Comparison of ENCODE assay signal across 35 mouse cellular contexts in the genomic region with DNA sequence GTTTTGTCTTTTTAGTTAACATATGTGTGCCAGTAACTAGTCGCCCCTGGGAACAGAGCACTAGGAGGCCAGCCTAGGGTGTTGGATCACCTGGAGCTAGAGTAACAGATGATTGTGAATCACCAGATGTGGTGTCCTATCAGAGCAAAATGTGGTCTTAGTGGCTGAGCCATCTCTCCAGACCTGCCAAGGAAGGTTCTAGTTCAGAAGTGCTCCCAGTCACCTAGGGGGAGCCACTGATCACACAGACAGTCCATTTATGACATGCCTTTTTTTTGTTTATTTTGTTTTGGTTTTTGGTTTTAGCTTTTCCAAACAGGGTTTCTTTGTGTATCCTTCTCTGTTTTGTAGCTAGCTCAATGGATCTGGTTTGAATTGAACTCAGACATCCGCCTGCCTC. TPM values are rescaled to one million over a fixed set of nuclear protein-coding genes. Genes with fewer than 3 reads are reported as not detected.
A peak's percentile ranks its signal among the peaks of the same experiment; 100 is the strongest.
DNase-seq lines count a peak whose midpoint lies in the region; ATAC-seq and TF ChIP-seq lines count a peak whose summit lies in the region.
"Had no signal": no experiment of that assay in that cellular context is flagged by ENCODE, and none has a peak within 500 bp of the region (broad histone marks: within the 10 kb centered on the region; RNA-seq: fewer than 3 reads in every experiment).

No protein-coding gene starts in this region.

- H3K9ac ChIP-seq in lung, postnatal 0 days (replicated peaks; ENCODE audit: low read depth): no peak overlapping the region
- H3K9ac ChIP-seq in ES-Bruce4 (ENCODE audit: low read depth, poor library complexity, severe bottlenecking): no peak overlapping the region
- H3K9ac ChIP-seq: forebrain, embryonic 13.5 days; heart, embryonic 13.5 days; hindbrain, embryonic 13.5 days; intestine, embryonic 15.5 days had no signal

- H3K27me3 ChIP-seq in lung, postnatal 0 days (replicated peaks; ENCODE audit: insufficient read depth, low read length): no peaks in the 10 kb centered on the region
- H3K27me3 ChIP-seq in ES-Bruce4 (ENCODE audit: control insufficient read depth, insufficient read depth, low read length, poor library complexity, severe bottlenecking): no peaks in the 10 kb centered on the region
- H3K27me3 ChIP-seq: forebrain, embryonic 13.5 days; heart, embryonic 13.5 days; hindbrain, embryonic 13.5 days; intestine, embryonic 15.5 days; Patski had no signal

- no peak overlapping the region for H3K4me3 ChIP-seq in lung, postnatal 0 days (ENCODE audit: low read depth, low read length)
- no peak overlapping the region for H3K4me3 ChIP-seq in ES-Bruce4 (ENCODE audit: low read depth, low read length)
- no peak overlapping the region for H3K4me3 ChIP-seq in left cerebral cortex, adult 2 months
- H3K4me3 ChIP-seq: forebrain, embryonic 10.5 days; forebrain, embryonic 13.5 days; heart, adult 2 months; heart, embryonic 10.5 days; heart, embryonic 13.5 days; hindbrain, embryonic 10.5 days; hindbrain, embryonic 13.5 days; intestine, embryonic 15.5 days had no signal

- H3K27ac ChIP-seq in lung, postnatal 0 days (ENCODE audit: low read length): no peak overlapping the region
- H3K27ac ChIP-seq in ES-Bruce4 (ENCODE audit: insufficient read depth, low read length): no peak overlapping the region
- no peak overlapping the region for H3K27ac ChIP-seq in left cerebral cortex, adult 2 months
- H3K27ac ChIP-seq: forebrain, embryonic 10.5 days; forebrain, embryonic 13.5 days; heart, adult 2 months; heart, embryonic 10.5 days; heart, embryonic 13.5 days; hindbrain, embryonic 10.5 days; hindbrain, embryonic 13.5 days; intestine, embryonic 15.5 days had no signal

- no peak for TF ChIP-seq POLR2A in ES-Bruce4 (IDR thresholded peaks at IDR 0.05; ENCODE audit: insufficient read depth, low read length)

- TF ChIP-seq EP300 in lung, postnatal 0 days (IDR thresholded peaks at IDR 0.05): no peak
- TF ChIP-seq EP300 in ES-Bruce4 (IDR thresholded peaks at IDR 0.05; ENCODE audit: insufficient read depth, low read depth, low read length): no peak

- H3K36me3 ChIP-seq in lung, postnatal 0 days (ENCODE audit: insufficient read depth, low read length): no peaks in the 10 kb centered on the region
- no peaks in the 10 kb centered on the region for H3K36me3 ChIP-seq in ES-Bruce4 (ENCODE audit: control insufficient read depth, insufficient read depth, low read length, poor library complexity, severe bottlenecking)
- H3K36me3 ChIP-seq: G1E; hindbrain, embryonic 13.5 days; intestine, embryonic 15.5 days had no signal

- no peaks in the 10 kb centered on the region for H3K4me1 ChIP-seq in lung, postnatal 0 days (ENCODE audit: insufficient read depth, low read depth, low read length)
- H3K4me1 ChIP-seq in ES-Bruce4 (ENCODE audit: control insufficient read depth, insufficient read depth, low read length): peaks cover 8% of the 10 kb centered on the region
- H3K4me1 ChIP-seq: forebrain, embryonic 10.5 days; forebrain, embryonic 13.5 days; heart, embryonic 10.5 days; hindbrain, embryonic 10.5 days; hindbrain, embryonic 13.5 days; intestine, embryonic 15.5 days had no signal

- ATAC-seq in lung, postnatal 0 days: no peak
- ATAC-seq: activated CD4-positive, CD25-positive, alpha-beta regulatory T cell, adult 4 months; forebrain, embryonic 13.5 days; forebrain, embryonic 16.5 days; hindbrain, embryonic 16.5 days; intestine, embryonic 15.5 days; Patski had no signal

- no peak for DNase-seq in lung, postnatal 0 days (ENCODE audit: low spot score)
- DNase-seq in lung, adult 18-20 months: no peak
- DNase-seq in R1 (ENCODE audit: low read depth, low spot score): peak; percentile 68
- DNase-seq in embryo, embryonic 11 days: no peak
- no peak for DNase-seq in left cerebral cortex, adult 2 months (ENCODE audit: extremely low spot score in 1 of 2, low spot score in 2 of 2)
- DNase-seq: adrenal gland, adult 8-10 months; adrenal gland, postnatal 25 days; cerebellum, adult 11-12 months; cerebellum, adult 8-10 months; cerebellum, postnatal 10 days; cerebellum, postnatal 36 days; gastrocnemius, postnatal 25 days; heart, adult 2 months; heart, postnatal 36 days; kidney, adult 11 months had no signal

- TF ChIP-seq CTCF in lung, postnatal 0 days (IDR thresholded peaks at IDR 0.05): peak; percentile 6; the same call in 1 of the 2 replicates
- peak; percentile 3 for TF ChIP-seq CTCF in ES-Bruce4 (IDR thresholded peaks at IDR 0.05; ENCODE audit: low read depth, low read length)
- TF ChIP-seq CTCF in left cerebral cortex, adult 2 months (IDR thresholded peaks at IDR 0.05): no peak

- 91% methylated on average over 2 of the region's 2 CpGs for WGBS in lung, postnatal 0 days

- intact Hi-C loops in left cerebral cortex, adult 2 months (cut with DNase I): no loop called here

- no peaks in the 10 kb centered on the region for H3K9me3 ChIP-seq in lung, postnatal 0 days (ENCODE audit: low read length)
- no peaks in the 10 kb centered on the region for H3K9me3 ChIP-seq in ES-Bruce4 (replicated peaks; ENCODE audit: control insufficient read depth, insufficient read depth, low read length, poor library complexity, severe bottlenecking)
- H3K9me3 ChIP-seq: forebrain, embryonic 10.5 days; forebrain, embryonic 13.5 days; G1E; heart, embryonic 10.5 days; heart, embryonic 13.5 days; hindbrain, embryonic 10.5 days; hindbrain, embryonic 13.5 days; intestine, embryonic 15.5 days had no signal

- H3K4me2 ChIP-seq in lung, postnatal 0 days (replicated peaks; ENCODE audit: low read depth, low read length): no peak overlapping the region
- H3K4me2 ChIP-seq: forebrain, embryonic 13.5 days; heart, embryonic 13.5 days; hindbrain, embryonic 13.5 days; intestine, embryonic 15.5 days had no signal

RNA-seq across cellular contexts. Expression of a gene that starts 14.1 kb away (rescaled TPM):
- 1.8 TPM in 2 replicates for polyA plus RNA-seq in lung, postnatal 0 days (2015; fragmentation: Nextera tagmentation; extraction: Ambion mirVana)
- 1.2 and 1.3 TPM in 2 replicates for polyA plus RNA-seq in ES-Bruce4 (2011; ENCODE audit: insufficient read depth, insufficient read length, low read depth, missing spikeins)
- total RNA-seq in left cerebral cortex, adult 2 months (2021): 10 to 100 TPM; 18.6 to 19.5 TPM
- polyA plus RNA-seq: activated CD4-positive, CD25-positive, alpha-beta regulatory T cell, adult 4 months; G1E had no signal

RNA-seq across cellular contexts. Expression of a gene that starts 47.2 kb away (rescaled TPM):
- 2.4 and 3.4 TPM in 2 replicates for polyA plus RNA-seq in lung, postnatal 0 days (2015; fragmentation: Nextera tagmentation; extraction: Ambion mirVana)
- polyA plus RNA-seq in ES-Bruce4 (2011; ENCODE audit: insufficient read depth, insufficient read length, low read depth, missing spikeins): 2.3 and 2.4 TPM in 2 replicates
- total RNA-seq in left cerebral cortex, adult 2 months (2021): 1 to 10 TPM; 1.5 to 1.9 TPM
- polyA plus RNA-seq: G1E had no signal

RNA-seq across cellular contexts. Expression of a gene that starts 47.3 kb away (rescaled TPM):
- not detected in 2 replicates for polyA plus RNA-seq in lung, postnatal 0 days (2015; fragmentation: Nextera tagmentation; extraction: Ambion mirVana)
- not detected in 2 replicates for polyA plus RNA-seq in ES-Bruce4 (2011; ENCODE audit: insufficient read depth, insufficient read length, low read depth, missing spikeins)
- not detected for total RNA-seq in left cerebral cortex, adult 2 months (2021)
- total RNA-seq: adrenal gland, adult 8-10 months; adrenal gland, postnatal 25 days; G1E; gastrocnemius, adult 8-10 months; gastrocnemius, postnatal 25 days; heart, postnatal 36 days had no signal
- polyA plus RNA-seq: activated CD4-positive, CD25-positive, alpha-beta regulatory T cell, adult 4 months; brain, embryonic 14.5 days; cortical plate, adult 2 months; embryonic facial prominence, embryonic 14.5 days; forebrain, embryonic 10.5 days; forebrain, embryonic 13.5 days; forebrain, embryonic 16.5 days; frontal cortex, adult 2 months; gonadal fat pad, adult 2 months; heart, adult 2 months; heart, embryonic 10.5 days; heart, embryonic 13.5 days; heart, embryonic 16.5 days; hindbrain, embryonic 10.5 days; hindbrain, embryonic 13.5 days; hindbrain, embryonic 16.5 days; intestine, embryonic 15.5 days; Patski had no signal
